Mouse (Mus musculus): Measurements from ENCODE around the gene Actb.

The Actb gene

DNA sequence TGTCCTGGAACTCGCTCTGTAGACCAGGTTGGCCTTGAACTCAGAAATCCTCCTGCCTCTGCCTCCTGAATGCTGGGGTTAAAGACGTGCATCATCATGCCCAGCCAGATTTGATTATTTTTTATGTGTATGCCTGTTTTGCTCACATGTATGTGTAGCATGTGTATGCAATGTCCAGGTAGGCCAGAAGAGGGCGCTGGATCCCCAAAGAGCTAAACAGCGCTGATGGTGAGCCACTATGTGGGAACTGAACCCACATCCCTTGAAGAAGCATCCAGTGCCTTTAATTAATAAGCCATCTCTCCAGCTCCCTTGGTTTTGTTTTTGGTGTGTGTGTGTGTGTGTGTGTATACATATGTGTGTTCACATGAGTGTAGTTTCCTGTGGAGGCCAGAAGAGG is 50.1 kb downstream of the Actb start:
- in situ Hi-C loops (cut with MboI; ENCODE audit: low pct_unique_long_range_greater_than_20kb in 1 of 2, low sequenced_read_pairs in 2 of 2, unreplicated experiment in 1 of 2), result loop anchor here (10.0 to 25.0 kb wide), 3 partner anchors 142 to 369 kb away; no protein-coding TSS in a partner anchor

DNA sequence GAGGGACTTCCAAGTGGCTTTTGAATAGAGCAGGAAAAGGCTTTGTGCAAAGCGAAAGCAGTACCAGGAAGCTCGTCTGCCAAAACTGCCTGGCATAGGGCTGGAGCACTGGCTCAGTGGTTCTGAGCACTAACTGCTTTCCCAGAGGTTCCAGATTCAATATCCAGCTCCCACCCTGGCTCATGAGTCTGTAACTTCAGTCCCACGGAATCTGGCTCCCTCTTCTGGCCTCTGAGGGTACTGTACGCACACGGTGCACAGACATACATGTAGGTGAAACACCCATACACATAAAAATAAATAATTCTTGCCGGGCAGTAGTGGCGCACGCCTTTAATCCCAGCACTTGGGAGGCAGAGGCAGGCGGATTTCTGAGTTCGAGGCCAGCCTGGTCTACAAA is 51.7 kb downstream of the Actb start:
- in situ Hi-C loops (cut with MboI; ENCODE audit: low pct_unique_long_range_greater_than_20kb in 1 of 2, low sequenced_read_pairs in 2 of 2, unreplicated experiment in 1 of 2), result loop anchor here (5.0 to 25.0 kb wide), 5 partner anchors 108 to 368 kb away; no protein-coding TSS in a partner anchor

DNA sequence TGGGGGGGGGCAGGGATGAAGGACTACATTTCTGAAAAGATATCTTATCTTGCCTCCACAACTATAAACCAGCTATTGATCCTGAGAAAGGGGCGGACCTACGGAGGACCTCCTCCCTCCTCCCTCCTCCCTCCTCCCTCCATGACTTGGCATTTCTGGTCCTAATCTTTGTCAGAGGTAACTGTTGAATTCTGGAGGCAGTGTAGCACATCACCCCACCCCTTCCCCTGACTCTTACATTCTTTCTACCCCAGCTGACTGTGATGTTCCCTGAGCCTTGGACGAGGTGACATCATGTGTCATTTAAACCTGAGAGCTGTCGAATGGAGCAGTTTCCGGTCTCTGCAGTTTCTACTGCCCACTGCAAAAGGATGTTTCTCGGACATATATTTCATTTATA is 53.0 kb downstream of the Actb start:
- in situ Hi-C loops (cut with MboI; ENCODE audit: low pct_unique_long_range_greater_than_20kb in 1 of 2, low sequenced_read_pairs in 2 of 2, unreplicated experiment in 1 of 2), result loop anchor here (5.0 to 25.0 kb wide), 5 partner anchors 106 to 366 kb away; no protein-coding TSS in a partner anchor

All from mouse embryonic stem cell (cell line).